Mouse (Mus musculus): ENCODE results near the gene Glb1l2. TPM values are rescaled to one million over a fixed set of nuclear protein-coding genes. Genes with fewer than 3 reads are reported as not detected.

Glb1l2 gene
- polyA plus RNA-seq, 1 experiment from 2014 or later, result 4.5 TPM

DNA sequence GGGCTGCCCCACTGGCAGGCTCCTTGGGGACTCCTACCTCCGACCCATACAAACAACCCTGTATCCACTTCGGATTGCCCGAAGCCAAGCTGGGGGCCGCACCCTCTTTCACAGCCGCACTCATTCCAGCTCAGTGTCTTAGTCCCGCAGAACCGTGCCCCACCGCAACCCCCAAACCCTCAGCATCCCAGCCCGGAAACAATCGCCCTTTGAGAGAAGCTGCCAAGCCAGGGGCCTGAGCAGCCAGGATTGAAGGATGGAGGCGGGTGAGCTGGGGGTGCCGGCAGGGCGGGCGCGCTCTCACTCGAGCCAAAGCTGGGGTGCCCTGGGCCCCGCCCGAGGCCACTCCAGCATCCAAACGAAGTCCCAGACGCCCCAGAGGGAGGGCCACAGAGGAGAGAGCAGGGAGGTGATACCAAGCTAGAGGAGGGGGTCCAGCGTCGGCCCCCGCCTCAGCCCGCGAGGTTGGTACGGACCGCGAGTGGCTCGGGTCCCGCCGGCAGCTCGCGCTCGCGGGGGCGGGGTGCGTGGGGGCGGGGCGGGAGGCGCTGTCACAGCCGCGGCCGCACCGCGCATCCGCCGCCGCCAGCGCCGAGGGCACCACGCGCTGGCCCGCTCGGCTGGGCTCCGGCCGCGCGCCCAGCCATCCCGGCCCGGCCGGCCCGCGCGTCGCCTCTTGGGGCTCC, 72.9 kb downstream of the Glb1l2 start, which contains the start of gene B3gat1:
B3gat1 (plus strand) TSS at position 523 of the 686 bp plus-strand sequence.
- Histone ChIP-seq H3K27ac (no peak within 1 kb of the TSS), H3K9ac (replicated peaks) (peak within 1 kb of the TSS; percentile 67)

GRCm38 (mm10) chr9:26728556-26728955, 77.7 kb downstream of the Glb1l2 start:
- no peak for ATAC-seq (ENCODE audit: insufficient number of reproducible peaks, insufficient read depth, low FRiP score, low TSS enrichment, low read depth)
- Histone ChIP-seq H3K4me3 (replicated peaks) (no peak overlapping the region), H3K36me3 (no peaks in the 10 kb centered on the region), H3K9me3 (no peaks in the 10 kb centered on the region), H3K9ac (replicated peaks) (no peak overlapping the region), H3K4me2 (no peak overlapping the region), H3K27me3 (peaks cover 24% of the 10 kb centered on the region), H3K27ac (no peak overlapping the region), H3K4me1 (replicated peaks) (peaks cover 5% of the 10 kb centered on the region; the same call in 1 of the 2 replicates)
- WGBS, result 86% methylated on average over 2 of the region's 2 CpGs

More for the DNA sequence above, 72.9 kb downstream of the Glb1l2 start, which contains the start of gene B3gat1:
- peaks cover 12% of the 10 kb centered on the region for H3K4me1 ChIP-seq (replicated peaks)
- WGBS, result 1% methylated on average over 48 of the region's 65 CpGs
- no peaks in the 10 kb centered on the region for H3K9me3 ChIP-seq
- H3K27me3 ChIP-seq, result peaks cover 61% of the 10 kb centered on the region
- no peaks in the 10 kb centered on the region for H3K36me3 ChIP-seq
- H3K4me2 ChIP-seq, result peak within 1 kb of the TSS; percentile 97
- peak within 1 kb of the TSS; percentile 61 for H3K4me3 ChIP-seq (replicated peaks)
- ATAC-seq (ENCODE audit: insufficient number of reproducible peaks, insufficient read depth, low FRiP score, low TSS enrichment, low read depth), result peak; percentile 65

DNA sequence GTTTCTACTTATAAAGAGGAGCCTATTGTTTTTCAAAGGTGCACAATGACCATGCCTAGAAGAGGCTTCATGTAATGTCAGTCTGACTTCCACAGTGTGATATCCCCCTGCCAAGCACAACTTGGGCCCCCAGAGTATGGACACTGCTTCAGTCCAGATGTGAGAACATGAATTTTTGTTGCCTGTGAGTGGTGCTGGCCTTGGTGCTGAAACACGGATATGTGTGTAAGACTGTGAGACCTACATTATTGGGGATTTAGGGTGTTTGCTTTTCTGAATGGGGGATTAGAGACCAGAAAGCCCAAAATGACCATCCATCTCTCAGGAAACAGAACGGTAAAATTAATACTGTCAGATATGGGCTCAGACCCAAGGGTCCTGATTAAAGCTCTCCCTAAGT, 78.8 kb downstream of the Glb1l2 start:
- Histone ChIP-seq H3K9me3 (no peaks in the 10 kb centered on the region), H3K4me2 (no peak overlapping the region), H3K27me3 (peaks cover 13% of the 10 kb centered on the region), H3K9ac (replicated peaks) (no peak overlapping the region), H3K36me3 (no peaks in the 10 kb centered on the region), H3K27ac (no peak overlapping the region), H3K4me1 (replicated peaks) (no peaks in the 10 kb centered on the region), H3K4me3 (replicated peaks) (no peak overlapping the region)
- ATAC-seq (ENCODE audit: insufficient number of reproducible peaks, insufficient read depth, low FRiP score, low TSS enrichment, low read depth), result no peak
- WGBS, result 56% methylated on average over 2 of the region's 2 CpGs

- H3K36me3 ChIP-seq, result no peaks in the 10 kb centered on the region
- H3K27ac ChIP-seq, result no peak overlapping the region
- 86% methylated on average over 3 of the region's 3 CpGs for WGBS
- H3K9me3 ChIP-seq, result no peaks in the 10 kb centered on the region
- H3K4me1 ChIP-seq (replicated peaks), result no peaks in the 10 kb centered on the region
- no peak overlapping the region for H3K9ac ChIP-seq (replicated peaks)
- no peak overlapping the region for H3K4me2 ChIP-seq
- ATAC-seq (ENCODE audit: insufficient number of reproducible peaks, insufficient read depth, low FRiP score, low TSS enrichment, low read depth), result no peak
- H3K4me3 ChIP-seq (replicated peaks), result no peak overlapping the region
- H3K27me3 ChIP-seq, result no peaks in the 10 kb centered on the region
Measured at GRCm38 (mm10) chr9:26725709-26726108, 80.6 kb downstream of the Glb1l2 start.

DNA sequence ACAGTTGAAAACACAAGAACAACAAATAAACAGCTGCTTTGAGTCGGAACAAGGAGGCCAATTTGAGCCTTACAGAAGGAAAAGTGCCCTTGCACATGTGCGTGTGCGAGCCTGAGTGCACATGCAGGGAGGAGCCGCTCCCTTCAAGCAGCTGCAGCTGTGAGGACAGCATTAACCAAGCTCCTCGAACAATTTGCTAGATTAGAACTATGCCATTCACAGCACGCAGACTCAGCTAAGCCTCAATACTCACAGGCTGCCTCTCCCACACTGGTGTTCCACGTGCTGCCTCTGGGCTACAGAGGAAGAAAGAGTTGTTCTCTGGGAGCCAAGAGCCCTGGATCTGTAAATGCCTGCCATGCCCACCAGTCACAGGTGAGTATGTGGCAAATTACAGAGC, 84.5 kb downstream of the Glb1l2 start:
- Histone ChIP-seq H3K36me3 (no peaks in the 10 kb centered on the region), H3K9ac (replicated peaks) (no peak overlapping the region), H3K27me3 (no peaks in the 10 kb centered on the region), H3K27ac (no peak overlapping the region), H3K9me3 (no peaks in the 10 kb centered on the region), H3K4me2 (no peak overlapping the region), H3K4me3 (replicated peaks) (no peak overlapping the region), H3K4me1 (replicated peaks) (no peaks in the 10 kb centered on the region)
- 76% methylated on average over 7 of the region's 7 CpGs for WGBS
- ATAC-seq (ENCODE audit: insufficient number of reproducible peaks, insufficient read depth, low FRiP score, low TSS enrichment, low read depth), result no peak

DNA sequence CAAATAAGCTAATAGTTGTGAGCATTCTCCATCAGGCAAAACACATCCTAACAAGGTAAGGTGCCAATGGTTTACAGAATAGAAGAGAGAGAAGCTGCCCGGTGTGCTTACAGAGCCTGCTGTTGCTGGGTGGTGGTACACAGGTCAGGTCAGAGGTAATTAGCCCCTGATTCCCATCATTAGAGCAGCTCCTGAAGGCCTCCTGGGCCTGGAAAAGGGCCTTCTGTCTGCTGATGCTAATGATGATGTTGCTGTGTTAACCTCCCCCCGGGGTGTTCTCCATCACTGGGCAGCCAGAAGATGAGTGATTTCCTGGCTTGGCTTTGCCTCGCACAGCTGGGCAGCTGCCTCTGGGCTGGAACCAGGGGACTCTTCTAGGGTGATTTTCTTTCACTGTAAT, 87.9 kb downstream of the Glb1l2 start:
- 50% methylated on average over 3 of the region's 3 CpGs for WGBS
- Histone ChIP-seq H3K4me1 (replicated peaks) (no peaks in the 10 kb centered on the region), H3K27me3 (no peaks in the 10 kb centered on the region), H3K4me2 (no peak overlapping the region), H3K9me3 (no peaks in the 10 kb centered on the region), H3K9ac (replicated peaks) (no peak overlapping the region), H3K4me3 (replicated peaks) (no peak overlapping the region), H3K27ac (no peak overlapping the region), H3K36me3 (no peaks in the 10 kb centered on the region)
- ATAC-seq (ENCODE audit: insufficient number of reproducible peaks, insufficient read depth, low FRiP score, low TSS enrichment, low read depth), result no peak

Other genes starting within 250 kb of the Glb1l2 start
- gene B3gat1, start 72.7 kb downstream of the Glb1l2 start, polyA plus RNA-seq (2016; fragmentation: Nextera tagmentation; extraction: Ambion mirVana), result 0.24 and 0.29 TPM in 2 replicates
- gene Glb1l3, start 54.4 kb upstream of the Glb1l2 start, polyA plus RNA-seq (2016; fragmentation: Nextera tagmentation; extraction: Ambion mirVana), result not detected in 2 replicates
- not detected in 2 replicates for gene Gm1110, start 116.6 kb upstream of the Glb1l2 start, polyA plus RNA-seq (2016; fragmentation: Nextera tagmentation; extraction: Ambion mirVana)
- gene Acad8, start 193.1 kb upstream of the Glb1l2 start, polyA plus RNA-seq (2016; fragmentation: Nextera tagmentation; extraction: Ambion mirVana), result 50.4 and 51.2 TPM in 2 replicates
- gene Thyn1, start 193.2 kb upstream of the Glb1l2 start, polyA plus RNA-seq (2016; fragmentation: Nextera tagmentation; extraction: Ambion mirVana), result 167 and 173 TPM in 2 replicates
- 44.0 and 45.4 TPM in 2 replicates for gene Vps26b, start 223.6 kb upstream of the Glb1l2 start, polyA plus RNA-seq (2016; fragmentation: Nextera tagmentation; extraction: Ambion mirVana)
- gene Ncapd3, start 223.7 kb upstream of the Glb1l2 start, polyA plus RNA-seq (2016; fragmentation: Nextera tagmentation; extraction: Ambion mirVana), result 36.4 and 36.6 TPM in 2 replicates